8 mouse cellular contexts compared by ENCODE assay signal in genomic region chr1:74124991-74125552, GRCm38 (mm10). TPM values are rescaled to one million over a fixed set of nuclear protein-coding genes. Genes with fewer than 3 reads are reported as not detected.
DNase-seq lines count a peak whose midpoint lies in the region; ATAC-seq and TF ChIP-seq lines count a peak whose summit lies in the region.

TSS of gene Rufy4 (plus strand) at chr1:74125541.

- peak; percentile 66 for DNase-seq in 3T3-L1 (ENCODE audit: low read depth, low spot score)
- peak; percentile 86 for DNase-seq in adrenal gland, postnatal 14 days
- peak; percentile 87 for DNase-seq in embryonic facial prominence, embryonic 11.5 days (ENCODE audit: low spot score)
- DNase-seq in heart, adult 9 months (ENCODE audit: low spot score in 2 of 2) = peak; percentile 64 to 72
- DNase-seq in kidney, adult 8-10 months = peak; percentile 78 to 79
- DNase-seq in limb, embryonic 14.5 days (ENCODE audit: low spot score) = peak; percentile 69
- DNase-seq in spleen, adult 2 months (ENCODE audit: low read depth in 1 of 2, low spot score in 2 of 2) = peak; percentile 77 to 81

- H3K9ac ChIP-seq in embryonic facial prominence, embryonic 11.5 days (replicated peaks; ENCODE audit: low read length) = peak within 1 kb of the TSS; percentile 52
- H3K9ac ChIP-seq in limb, embryonic 14.5 days (ENCODE audit: low read depth, low read length, severe bottlenecking) = peak within 1 kb of the TSS; percentile 64
- H3K9ac ChIP-seq in midbrain, embryonic 16.5 days (ENCODE audit: low read depth, low read length) = peak within 1 kb of the TSS; percentile 60

- peaks cover 5% of the 10 kb centered on the region for H3K4me1 ChIP-seq in embryonic facial prominence, embryonic 11.5 days (ENCODE audit: control insufficient read depth, insufficient read depth, low read length)
- no peaks in the 10 kb centered on the region; the same call in 1 of the 2 replicates for H3K4me1 ChIP-seq in limb, embryonic 14.5 days (ENCODE audit: control insufficient read depth, insufficient read depth, low read length)
- H3K4me1 ChIP-seq in midbrain, embryonic 16.5 days (ENCODE audit: control insufficient read depth, insufficient read depth, low read length) = peaks cover 10% of the 10 kb centered on the region
- no peaks in the 10 kb centered on the region for H3K4me1 ChIP-seq in spleen, adult 2 months (ENCODE audit: control insufficient read depth, insufficient read depth, insufficient read length)

- H3K4me3 ChIP-seq in embryonic facial prominence, embryonic 11.5 days (ENCODE audit: low read depth, low read length) = peak within 1 kb of the TSS; percentile 49
- H3K4me3 ChIP-seq in limb, embryonic 14.5 days (replicated peaks; ENCODE audit: low read length) = peak within 1 kb of the TSS; percentile 52
- H3K4me3 ChIP-seq in midbrain, embryonic 16.5 days (ENCODE audit: low read depth, low read length) = peak within 1 kb of the TSS; percentile 45
- peak within 1 kb of the TSS; percentile 55 for H3K4me3 ChIP-seq in spleen, adult 2 months (ENCODE audit: extremely low read depth, insufficient read depth, insufficient read length)

- no peak for TF ChIP-seq POLR2A in limb, embryonic 14.5 days (IDR thresholded peaks at IDR 0.05; ENCODE audit: borderline replicate concordance, extremely low read depth, insufficient read depth, insufficient read length)
- no peak for TF ChIP-seq POLR2A in spleen, adult 2 months (IDR thresholded peaks at IDR 0.05; ENCODE audit: low read depth, low read length)

- no peaks in the 10 kb centered on the region for H3K9me3 ChIP-seq in embryonic facial prominence, embryonic 11.5 days (replicated peaks; ENCODE audit: control insufficient read depth, low read length)
- H3K9me3 ChIP-seq in limb, embryonic 14.5 days (ENCODE audit: control insufficient read depth, low read length) = no peaks in the 10 kb centered on the region
- H3K9me3 ChIP-seq in midbrain, embryonic 16.5 days (replicated peaks; ENCODE audit: control insufficient read depth, low read length, poor library complexity, severe bottlenecking) = no peaks in the 10 kb centered on the region

- 0% methylated on average over 12 of the region's 12 CpGs for WGBS in embryonic facial prominence, embryonic 11.5 days
- 1% methylated on average over 11 of the region's 12 CpGs for WGBS in limb, embryonic 14.5 days
- WGBS in midbrain, embryonic 16.5 days = 0% methylated on average over 12 of the region's 12 CpGs
- WGBS in spleen, adult 2 months = 2% methylated on average over 12 of the region's 12 CpGs

- H3K27me3 ChIP-seq in embryonic facial prominence, embryonic 11.5 days (ENCODE audit: control insufficient read depth, insufficient read depth, low read length) = peaks cover 14% of the 10 kb centered on the region
- peaks cover 10% of the 10 kb centered on the region; the same call in 1 of the 2 replicates for H3K27me3 ChIP-seq in limb, embryonic 14.5 days (ENCODE audit: control insufficient read depth, insufficient read depth, low read length)
- peaks cover 17% of the 10 kb centered on the region for H3K27me3 ChIP-seq in midbrain, embryonic 16.5 days (ENCODE audit: control insufficient read depth, insufficient read depth, low read depth, low read length)
- peaks cover 7% of the 10 kb centered on the region for H3K27me3 ChIP-seq in spleen, adult 2 months (ENCODE audit: control insufficient read depth, insufficient read depth, low read length)

- peak; percentile 66; the same call in 1 of the 2 replicates for TF ChIP-seq CTCF in spleen, adult 2 months (IDR thresholded peaks at IDR 0.05; ENCODE audit: extremely low read depth, insufficient read depth, insufficient read length, insufficient replicate concordance)

- H3K4me2 ChIP-seq in embryonic facial prominence, embryonic 11.5 days (ENCODE audit: low read depth, low read length) = peak within 1 kb of the TSS; percentile 95
- H3K4me2 ChIP-seq in limb, embryonic 14.5 days (replicated peaks; ENCODE audit: low read depth, low read length, severe bottlenecking) = peak within 1 kb of the TSS; percentile 94
- peak within 1 kb of the TSS; percentile 91 for H3K4me2 ChIP-seq in midbrain, embryonic 16.5 days (ENCODE audit: low read length)

- ATAC-seq in embryonic facial prominence, embryonic 11.5 days (replicated peaks; ENCODE audit: insufficient number of reproducible peaks, low FRiP score, low TSS enrichment, low read depth) = peak; percentile 49
- ATAC-seq in limb, embryonic 14.5 days (ENCODE audit: low FRiP score, low read depth) = peak; percentile 51
- ATAC-seq in midbrain, embryonic 16.5 days = peak; percentile 61

- H3K27ac ChIP-seq in embryonic facial prominence, embryonic 11.5 days (replicated peaks; ENCODE audit: low read depth, low read length) = no peak within 1 kb of the TSS
- no peak within 1 kb of the TSS for H3K27ac ChIP-seq in limb, embryonic 14.5 days (replicated peaks; ENCODE audit: low read depth, low read length)
- no peak within 1 kb of the TSS for H3K27ac ChIP-seq in midbrain, embryonic 16.5 days (ENCODE audit: low read length)
- H3K27ac ChIP-seq in spleen, adult 2 months (ENCODE audit: insufficient read depth, low read length) = no peak within 1 kb of the TSS

- H3K36me3 ChIP-seq in embryonic facial prominence, embryonic 11.5 days (replicated peaks; ENCODE audit: control insufficient read depth, insufficient read depth, low read depth, low read length) = no peaks in the 10 kb centered on the region
- H3K36me3 ChIP-seq in limb, embryonic 14.5 days (ENCODE audit: control insufficient read depth, insufficient read depth, low read length) = no peaks in the 10 kb centered on the region
- H3K36me3 ChIP-seq in midbrain, embryonic 16.5 days (ENCODE audit: control insufficient read depth, insufficient read depth, low read length) = no peaks in the 10 kb centered on the region
- no peaks in the 10 kb centered on the region for H3K36me3 ChIP-seq in spleen, adult 2 months (ENCODE audit: control insufficient read depth, insufficient read depth, low read length)

RNA-seq across cellular contexts. Expression of gene Rufy4, which starts in this region (rescaled TPM):
- 3.6 and 4.1 TPM in 2 replicates for total RNA-seq in adrenal gland, postnatal 14 days (2021)
- polyA plus RNA-seq in embryonic facial prominence, embryonic 11.5 days (2014; fragmentation: Nextera tagmentation; extraction: Ambion mirVana) = 0.11 and 0.28 TPM in 2 replicates
- 0.65 and 0.72 TPM in 2 replicates for polyA plus RNA-seq in limb, embryonic 14.5 days (2012; rRNA removed)
- polyA plus RNA-seq in limb, embryonic 14.5 days (2014; fragmentation: Nextera tagmentation; extraction: Ambion mirVana) = 0.46 and 0.48 TPM in 2 replicates
- polyA plus RNA-seq in midbrain, embryonic 16.5 days (2015; fragmentation: Nextera tagmentation; extraction: Ambion mirVana) = 0.17 and 0.49 TPM in 2 replicates
- polyA plus RNA-seq in spleen, adult 2 months (2012; rRNA removed) = 0.41 and 0.67 TPM in 2 replicates

Comparison
In these comparisons a context has a peak if more than half of its experiments do, and no peak if none do; other contexts are left out.
1. Peak in DNase-seq, ATAC-seq, H3K4me3 ChIP-seq, H3K9ac ChIP-seq and H3K4me2 ChIP-seq in embryonic facial prominence, embryonic 11.5 days; RNA of the gene not detected or under 1 TPM.
2. Peak in DNase-seq, ATAC-seq, H3K4me3 ChIP-seq, H3K9ac ChIP-seq and H3K4me2 ChIP-seq in limb, embryonic 14.5 days; RNA of the gene not detected or under 1 TPM.
3. Peak in ATAC-seq, H3K4me3 ChIP-seq, H3K9ac ChIP-seq and H3K4me2 ChIP-seq in midbrain, embryonic 16.5 days; RNA of the gene not detected or under 1 TPM.
4. Peak in DNase-seq and H3K4me3 ChIP-seq in spleen, adult 2 months; RNA of the gene not detected or under 1 TPM.